Mouse (Mus musculus) liver, postnatal 0 days (tissue): Measurements from ENCODE around the gene Zscan2. TPM values are rescaled to one million over a fixed set of nuclear protein-coding genes. Genes with fewer than 3 reads are reported as not detected.

Experiments used
- ATAC-seq: fragments of 200-750 bp; cut with Nextera tagmentation; 2 replicates; pipeline ENCODE4 v1.8.0; 2017; ENCODE audit warnings: mild to moderate bottlenecking, moderate library complexity
- DNase-seq: peaks from one replicate; pipeline ENCODE4 v3.0.0-alpha.2; 2016
- H3K27ac ChIP-seq: fragments of 300-500 bp; sonication (generic); 2 replicates; pipeline ENCODE4 v1.5.1; 2014; ENCODE audit warnings: antibody characterized with exemption, moderate library complexity, mild to moderate bottlenecking, low read depth
- H3K27me3 ChIP-seq: fragments of 300-500 bp; sonication (generic); 2 replicates; pipeline ENCODE4 v1.6.1; 2014; ENCODE audit warnings: low read length, control low read depth, mixed read lengths; ENCODE audit not compliant: insufficient read depth
- H3K36me3 ChIP-seq: fragments of 300-500 bp; sonication (generic); replicated peaks from 2 replicates; pipeline ENCODE4 v1.6.1; 2014; ENCODE audit warnings: mild to moderate bottlenecking, control low read depth, low read length, moderate library complexity, mixed read lengths; ENCODE audit not compliant: insufficient read depth
- H3K4me1 ChIP-seq: fragments of 300-500 bp; sonication (generic); 2 replicates; pipeline ENCODE4 v1.6.1; 2014; ENCODE audit warnings: antibody characterized with exemption, mild to moderate bottlenecking, control low read depth; ENCODE audit not compliant: insufficient read depth
- H3K4me2 ChIP-seq: fragments of 300-500 bp; sonication (generic); 2 replicates; pipeline ENCODE4 v1.6.1; 2014; ENCODE audit warnings: low read depth, mild to moderate bottlenecking, low read length, moderate library complexity, mixed read lengths
- H3K4me3 ChIP-seq: fragments of 300-500 bp; sonication (generic); 2 replicates; pipeline ENCODE4 v1.5.1; 2014; ENCODE audit warnings: low read depth, low read length
- H3K9ac ChIP-seq: fragments of 300-500 bp; sonication (generic); replicated peaks from 2 replicates; pipeline ENCODE4 v1.6.1; 2014; ENCODE audit warnings: mild to moderate bottlenecking, moderate library complexity
- H3K9me3 ChIP-seq: fragments of 300-500 bp; sonication (generic); 2 replicates; pipeline ENCODE4 v1.6.1; 2016; ENCODE audit warnings: mild to moderate bottlenecking, control low read depth, low read length, mixed read lengths
- CTCF ChIP-seq: sonication (generic); IDR thresholded peaks from 2 replicates; pipeline ENCODE4 v1.5.1; 2016; ENCODE audit warnings: antibody characterized with exemption, low read depth
- EP300 ChIP-seq: IDR thresholded peaks from 2 replicates; pipeline ENCODE4 v1.6.1; 2016; ENCODE audit warnings: antibody characterized with exemption, low read depth, mild to moderate bottlenecking
- WGBS: fragments of 180-500 bp; shearing (Covaris S2); extraction: QIAGEN DNeasy Blood & Tissue Kit; methylation state at CpG from one replicate; pipeline ENCODE4 v1.1.7; 2014; ENCODE audit not compliant: insufficient replicate concordance; 5-methylcytosine and 5-hydroxymethylcytosine counted together
- polyA plus RNA-seq: library from polyadenylated mRNA; unstranded; fragments of >200 nt; fragmentation: Nextera tagmentation; extraction: Ambion mirVana; gene quantifications from 2 replicates; pipeline ENCODE4 v1.2.1, GENCODE M21; 2015

Gene Zscan2
- polyA plus RNA-seq, 1 experiment from 2014 or later: 0.47 TPM

DNA sequence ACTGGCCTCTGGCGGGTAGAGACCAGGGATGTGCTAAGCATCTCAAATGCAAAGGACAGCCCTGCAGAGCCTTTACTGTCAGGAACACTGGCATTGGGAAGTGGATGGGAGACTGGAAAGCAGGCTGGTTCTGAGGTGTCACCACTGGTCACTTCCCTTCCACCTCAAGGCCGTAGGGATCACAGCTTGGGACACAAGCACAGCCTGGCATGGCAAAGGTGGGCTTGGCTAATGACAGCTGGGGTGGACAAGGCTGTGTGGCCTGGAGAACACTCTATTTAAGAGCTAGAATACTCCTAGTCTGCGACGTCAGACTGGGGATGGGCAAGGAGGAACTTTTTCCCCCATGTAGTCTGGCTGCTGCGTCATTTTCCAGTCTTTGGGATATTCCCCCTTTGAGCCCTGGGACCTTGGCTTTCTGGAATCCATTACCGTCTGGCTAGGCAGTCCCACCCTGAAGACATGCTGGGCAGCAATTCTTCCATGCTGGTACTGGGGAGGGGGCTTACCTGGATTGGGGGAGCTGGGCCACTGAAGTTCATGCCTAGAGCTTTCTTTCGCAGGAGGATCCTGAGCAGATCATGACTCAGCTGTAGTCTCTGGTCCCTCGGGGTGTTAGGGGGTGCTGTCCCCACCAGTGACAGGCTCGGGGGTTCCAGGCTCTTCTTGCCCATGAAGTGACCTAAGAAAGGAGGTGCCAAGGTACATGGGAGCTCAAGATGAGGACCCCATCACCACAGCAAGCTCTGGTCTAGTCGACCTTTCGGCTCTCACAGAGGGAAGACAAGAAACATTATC, 43.1 kb downstream of the Zscan2 start:
- ATAC-seq (no peak), DNase-seq (no peak)
- H3K4me2 ChIP-seq: peak overlapping the region; percentile 86; the same call in 1 of the 2 replicates
- H3K4me1 ChIP-seq: peaks cover 18% of the 10 kb centered on the region
- no peak for TF ChIP-seq CTCF
- TF ChIP-seq EP300: no peak
- H3K9ac ChIP-seq: no peak overlapping the region
- H3K9me3 ChIP-seq: no peaks in the 10 kb centered on the region
- H3K4me3 ChIP-seq: no peak overlapping the region
- no peak overlapping the region for H3K27ac ChIP-seq
- H3K27me3 ChIP-seq: no peaks in the 10 kb centered on the region
- WGBS: 83% methylated on average over 11 of the region's 11 CpGs
- no peaks in the 10 kb centered on the region for H3K36me3 ChIP-seq

DNA sequence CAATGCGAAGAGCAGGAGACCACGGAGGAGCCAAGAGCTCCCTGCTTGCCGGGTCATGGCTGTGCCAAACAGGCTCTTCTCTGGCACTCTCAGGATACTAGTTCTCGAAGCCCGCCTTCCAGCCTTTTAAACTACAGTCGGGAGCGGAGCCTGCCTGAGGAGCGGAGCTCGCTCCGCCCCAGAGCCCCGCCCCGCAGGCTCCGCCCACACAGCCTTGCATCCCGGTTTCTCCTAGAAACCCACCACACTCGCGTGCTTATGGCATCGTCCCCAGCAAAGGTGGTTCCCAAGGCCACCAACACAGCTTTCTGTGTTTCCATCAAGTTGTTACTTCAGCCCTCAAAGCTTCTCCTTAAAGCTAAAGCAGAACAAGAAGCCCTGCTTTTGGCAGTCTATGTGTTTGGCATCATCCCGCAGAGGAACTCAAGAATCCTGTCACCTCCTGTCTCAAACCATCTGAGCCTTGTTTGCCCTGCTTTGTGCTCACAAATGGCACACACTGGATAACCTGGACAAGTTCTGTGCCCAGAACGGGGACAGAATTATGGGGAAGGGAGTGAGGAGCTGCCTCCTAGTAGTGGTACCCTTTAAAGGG, 44.3 kb downstream of the Zscan2 start, which contains the start of gene Nmb:
Gene Nmb, minus strand, starts transcription at position 156 of the 595 bp plus-strand sequence.
- Histone ChIP-seq H3K4me1 (peaks cover 17% of the 10 kb centered on the region), H3K27ac (no peak within 1 kb of the TSS), H3K9ac (peak within 1 kb of the TSS; percentile 59), H3K9me3 (no peaks in the 10 kb centered on the region), H3K4me2 (peak within 1 kb of the TSS; percentile 86), H3K4me3 (peak within 1 kb of the TSS; percentile 46), H3K36me3 (0 out of 2 replicates have a peak, but pooled peaks cover 2% of the 10 kb centered on the region), H3K27me3 (no peaks in the 10 kb centered on the region)
- no peak for TF ChIP-seq EP300
- TF ChIP-seq CTCF: no peak
- 3% methylated on average over 19 of the region's 19 CpGs for WGBS
- DNase-seq: peak; percentile 67
- no peak for ATAC-seq

DNA sequence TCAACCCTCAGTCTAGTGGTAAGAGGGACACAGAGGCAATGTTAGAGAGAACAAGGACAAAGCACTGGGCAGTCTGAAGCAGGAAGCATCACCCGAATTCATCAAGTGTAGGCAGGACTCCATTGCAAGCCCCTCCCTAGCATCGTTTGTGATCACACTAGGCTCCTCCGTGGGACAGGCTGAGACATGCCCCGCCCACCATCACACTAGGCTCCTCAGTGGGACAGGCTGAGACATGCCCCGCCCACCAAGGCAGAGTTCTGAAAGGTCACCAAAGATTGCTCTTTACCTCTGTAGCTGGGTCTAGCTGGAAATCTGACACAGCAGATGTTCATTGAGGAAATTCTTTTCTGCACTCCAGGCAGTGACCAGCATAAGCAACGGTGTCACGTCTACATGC, 50.3 kb downstream of the Zscan2 start:
- H3K9me3 ChIP-seq: no peaks in the 10 kb centered on the region
- no peak overlapping the region for H3K4me3 ChIP-seq
- H3K4me2 ChIP-seq: no peak overlapping the region
- no peak overlapping the region for H3K27ac ChIP-seq
- no peak for TF ChIP-seq CTCF
- no peak for TF ChIP-seq EP300
- WGBS: 77% methylated on average over 7 of the region's 7 CpGs
- H3K36me3 ChIP-seq: peaks cover 36% of the 10 kb centered on the region
- DNase-seq (no peak), ATAC-seq (no peak; the same call in 1 of the 2 replicates)
- no peaks in the 10 kb centered on the region for H3K27me3 ChIP-seq
- no peak overlapping the region for H3K9ac ChIP-seq
- no peaks in the 10 kb centered on the region for H3K4me1 ChIP-seq

DNA sequence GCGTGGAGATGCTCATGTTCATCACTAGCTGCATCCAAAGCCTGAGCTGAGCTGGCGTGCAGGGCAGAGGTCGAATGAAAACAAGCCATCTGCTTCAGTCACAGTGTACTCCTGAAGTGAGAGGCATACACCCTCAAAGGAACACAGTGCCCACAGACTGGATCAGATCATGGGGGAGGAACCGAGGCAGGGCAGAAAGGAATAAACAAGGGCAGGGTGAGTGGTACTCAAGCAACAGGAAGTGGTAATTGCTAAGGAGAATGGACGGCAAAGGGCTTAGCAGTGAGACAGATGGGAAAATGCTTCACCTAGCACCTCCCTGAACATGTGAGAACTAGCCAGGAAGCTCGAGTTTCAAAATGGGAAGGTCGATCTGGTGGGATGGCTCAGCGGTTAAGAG, 51.8 kb downstream of the Zscan2 start:
- H3K9me3 ChIP-seq: no peaks in the 10 kb centered on the region
- H3K9ac ChIP-seq: no peak overlapping the region
- ATAC-seq (no peak), DNase-seq (no peak)
- no peaks in the 10 kb centered on the region for H3K4me1 ChIP-seq
- 80% methylated on average over 8 of the region's 8 CpGs for WGBS
- no peak overlapping the region for H3K4me3 ChIP-seq
- TF ChIP-seq EP300: no peak
- H3K27ac ChIP-seq: no peak overlapping the region
- no peaks in the 10 kb centered on the region for H3K27me3 ChIP-seq
- H3K4me2 ChIP-seq: no peak overlapping the region
- H3K36me3 ChIP-seq: peaks cover 49% of the 10 kb centered on the region

DNA sequence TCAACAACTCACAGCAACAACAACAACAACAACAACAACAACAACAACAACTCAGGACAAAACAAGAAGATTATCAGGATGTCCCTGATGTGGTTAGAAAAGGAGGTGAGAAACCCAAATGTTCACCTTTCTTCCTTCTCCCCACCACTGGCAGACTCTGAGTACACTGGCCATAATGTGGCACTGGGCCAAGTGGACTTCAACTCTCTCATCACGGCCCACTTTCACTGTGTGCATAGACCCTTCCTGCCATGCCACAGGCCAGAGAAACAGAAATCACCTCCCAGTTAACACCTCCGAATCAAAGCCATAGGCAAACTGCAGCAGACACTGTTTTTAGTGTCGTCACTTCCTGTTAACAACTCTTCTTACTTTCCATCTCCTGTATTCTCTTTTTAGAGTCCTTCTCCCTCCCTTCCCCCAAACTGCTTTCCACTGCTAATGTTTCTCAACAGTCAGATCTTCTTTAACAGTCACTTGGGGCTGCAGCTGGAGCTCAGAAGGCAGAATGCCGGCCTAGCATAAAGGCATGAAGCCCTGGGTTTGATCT, 57.3 kb downstream of the Zscan2 start:
- H3K36me3 ChIP-seq: peaks cover 47% of the 10 kb centered on the region

DNA sequence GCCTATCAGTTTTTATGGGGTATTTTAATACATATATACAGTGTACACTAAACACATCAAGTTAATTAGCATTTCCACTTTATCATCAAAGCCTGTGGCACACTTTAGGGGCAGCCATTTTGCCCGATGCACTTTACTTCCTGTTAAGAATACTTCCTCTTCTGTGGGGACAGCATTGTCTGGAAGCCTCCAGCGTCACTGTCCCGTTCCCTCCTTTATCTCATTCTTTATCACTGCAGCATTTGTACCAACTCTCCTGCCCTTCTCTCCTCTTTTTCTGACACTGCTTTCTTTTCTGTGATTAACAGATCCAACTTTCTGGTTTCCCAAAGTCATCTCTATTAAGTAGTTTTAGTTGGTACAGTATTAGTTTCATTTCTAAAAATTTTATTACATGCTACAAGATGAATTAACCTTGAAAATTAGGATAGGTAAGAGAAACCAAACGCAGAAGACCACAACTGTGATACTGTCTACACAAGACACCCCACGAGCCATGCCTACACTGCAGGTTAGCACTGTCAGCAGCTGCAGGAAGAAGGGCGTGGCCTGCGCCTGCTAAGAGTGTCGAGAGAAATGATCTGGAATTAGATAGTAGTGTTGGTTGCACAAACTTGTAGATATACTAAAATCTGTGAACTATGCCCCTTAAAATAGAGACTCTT, 58.4 kb downstream of the Zscan2 start:
- H3K4me3 ChIP-seq: no peak overlapping the region
- no peak overlapping the region for H3K4me2 ChIP-seq
- H3K9me3 ChIP-seq: no peaks in the 10 kb centered on the region
- DNase-seq (no peak), ATAC-seq (peak; percentile 44; the same call in 1 of the 2 replicates)
- no peak overlapping the region for H3K9ac ChIP-seq
- WGBS: 28% methylated on average over 8 of the region's 8 CpGs
- peaks cover 44% of the 10 kb centered on the region for H3K36me3 ChIP-seq
- no peaks in the 10 kb centered on the region for H3K27me3 ChIP-seq
- TF ChIP-seq EP300 (no peak), CTCF (no peak)
- H3K4me1 ChIP-seq: peaks cover 4% of the 10 kb centered on the region; the same call in 1 of the 2 replicates
- H3K27ac ChIP-seq: no peak overlapping the region

More for the DNA sequence above, 57.3 kb downstream of the Zscan2 start:
- Histone ChIP-seq H3K9me3 (no peaks in the 10 kb centered on the region), H3K4me3 (no peak overlapping the region), H3K27ac (no peak overlapping the region), H3K4me1 (peaks cover 4% of the 10 kb centered on the region; the same call in 1 of the 2 replicates), H3K4me2 (no peak overlapping the region), H3K9ac (no peak overlapping the region), H3K27me3 (no peaks in the 10 kb centered on the region)
- DNase-seq: no peak
- no peak for ATAC-seq
- WGBS: 71% methylated on average over 4 of the region's 4 CpGs
- TF ChIP-seq CTCF (no peak), EP300 (no peak)
